In genomic region chr4:125289709-125290108, GRCm38 (mm10) we compare ENCODE assay signal across 23 mouse cellular contexts.
A peak's percentile ranks its signal among the peaks of the same experiment; 100 is the strongest.
DNase-seq lines count a peak whose midpoint lies in the region; ATAC-seq and TF ChIP-seq lines count a peak whose summit lies in the region.
"Had no signal": no experiment of that assay in that cellular context is flagged by ENCODE, and none has a peak within 500 bp of the region (broad histone marks: within the 10 kb centered on the region; RNA-seq: fewer than 3 reads in every experiment).

No protein-coding gene starts in this region.

- H3K9me3 ChIP-seq in midbrain, embryonic 11.5 days (ENCODE audit: control insufficient read depth, low read length) = no peaks in the 10 kb centered on the region
- no peaks in the 10 kb centered on the region for H3K9me3 ChIP-seq in midbrain, embryonic 10.5 days (replicated peaks)
- H3K9me3 ChIP-seq in midbrain, embryonic 13.5 days = peaks cover 3% of the 10 kb centered on the region; the same call in 1 of the 2 replicates
- no peaks in the 10 kb centered on the region for H3K9me3 ChIP-seq in stomach, postnatal 0 days (ENCODE audit: control insufficient read depth, low read length)
- H3K9me3 ChIP-seq: midbrain, embryonic 12.5 days; stomach, embryonic 15.5 days had no signal

- no peak for ATAC-seq in midbrain, embryonic 11.5 days (ENCODE audit: low FRiP score)
- no peak for ATAC-seq in midbrain, embryonic 13.5 days
- ATAC-seq in stomach, postnatal 0 days (ENCODE audit: low FRiP score, low TSS enrichment) = no peak
- ATAC-seq: inflammation-experienced regulatory T-cells, adult 6 months had no signal

- H3K4me1 ChIP-seq in midbrain, embryonic 11.5 days (ENCODE audit: control insufficient read depth, insufficient read depth, low read length) = no peaks in the 10 kb centered on the region
- peaks cover 13% of the 10 kb centered on the region for H3K4me1 ChIP-seq in midbrain, embryonic 10.5 days
- H3K4me1 ChIP-seq in midbrain, embryonic 13.5 days (replicated peaks) = peaks cover 20% of the 10 kb centered on the region
- H3K4me1 ChIP-seq in stomach, postnatal 0 days (replicated peaks; ENCODE audit: control insufficient read depth, insufficient read depth) = no peaks in the 10 kb centered on the region
- H3K4me1 ChIP-seq in cerebellum, adult 2 months (ENCODE audit: control insufficient read depth, insufficient read depth, low read length) = no peaks in the 10 kb centered on the region
- H3K4me1 ChIP-seq: stomach, embryonic 15.5 days had no signal

- peak; percentile 80 for DNase-seq in midbrain, embryonic 11.5 days (ENCODE audit: low spot score, missing footprints)
- DNase-seq in midbrain, embryonic 10.5 days (ENCODE audit: low spot score) = no peak
- DNase-seq in brain, embryonic 14.5 days (ENCODE audit: low read depth) = no peak
- DNase-seq in stomach, postnatal 0 days (ENCODE audit: low spot score) = no peak
- DNase-seq in cerebellum, postnatal 4 days (ENCODE audit: low spot score in 2 of 2) = no peak
- no peak for DNase-seq in cerebellum, adult 2 months
- DNase-seq: adrenal gland, adult 2 months; cerebellum, adult 11 months; cerebellum, postnatal 36 days; gastrocnemius, postnatal 36 days; kidney, adult 8-10 months; kidney, postnatal 4 days; liver; lung, adult 2 months; lung, postnatal 4 days; spleen, adult 18-20 months had no signal

- TF ChIP-seq POLR2A in brain, embryonic 14.5 days (IDR thresholded peaks at IDR 0.05; ENCODE audit: borderline replicate concordance, extremely low read depth, insufficient read depth, insufficient read length, poor library complexity, severe bottlenecking) = no peak
- no peak for TF ChIP-seq POLR2A in cerebellum, adult 2 months (IDR thresholded peaks at IDR 0.05; ENCODE audit: borderline replicate concordance, insufficient read depth, low read length)

- TF ChIP-seq EP300 in stomach, postnatal 0 days (optimal IDR thresholded peaks at IDR 0.05) = no peak

- H3K36me3 ChIP-seq in midbrain, embryonic 11.5 days (ENCODE audit: control insufficient read depth, insufficient read depth, low read length) = no peaks in the 10 kb centered on the region
- H3K36me3 ChIP-seq in midbrain, embryonic 10.5 days = no peaks in the 10 kb centered on the region
- no peaks in the 10 kb centered on the region for H3K36me3 ChIP-seq in midbrain, embryonic 13.5 days
- no peaks in the 10 kb centered on the region for H3K36me3 ChIP-seq in stomach, postnatal 0 days (ENCODE audit: control insufficient read depth, insufficient read depth, low read length)
- H3K36me3 ChIP-seq: embryonic facial prominence, embryonic 10.5 days; midbrain, embryonic 12.5 days; stomach, embryonic 15.5 days had no signal

- H3K4me2 ChIP-seq in midbrain, embryonic 11.5 days = no peak overlapping the region
- H3K4me2 ChIP-seq in midbrain, embryonic 13.5 days (replicated peaks) = no peak overlapping the region
- no peak overlapping the region for H3K4me2 ChIP-seq in stomach, postnatal 0 days (replicated peaks; ENCODE audit: low read depth)
- H3K4me2 ChIP-seq: heart, embryonic 11.5 days; midbrain, embryonic 12.5 days; stomach, embryonic 15.5 days had no signal

- no peak overlapping the region for H3K4me3 ChIP-seq in midbrain, embryonic 11.5 days (ENCODE audit: low read depth, low read length)
- H3K4me3 ChIP-seq in midbrain, embryonic 10.5 days = no peak overlapping the region
- no peak overlapping the region for H3K4me3 ChIP-seq in midbrain, embryonic 13.5 days (replicated peaks)
- H3K4me3 ChIP-seq in stomach, postnatal 0 days (ENCODE audit: low read depth, low read length) = no peak overlapping the region
- no peak overlapping the region for H3K4me3 ChIP-seq in cerebellum, adult 2 months (replicated peaks; ENCODE audit: insufficient read depth, low read depth, low read length)
- H3K4me3 ChIP-seq: embryonic facial prominence, embryonic 10.5 days; erythroblast, embryonic 14.5 days; midbrain, embryonic 12.5 days; stomach, embryonic 15.5 days had no signal

- no peak overlapping the region for H3K27ac ChIP-seq in midbrain, embryonic 11.5 days (ENCODE audit: low read depth, low read length)
- no peak overlapping the region for H3K27ac ChIP-seq in midbrain, embryonic 10.5 days (replicated peaks)
- H3K27ac ChIP-seq in midbrain, embryonic 13.5 days = peak overlapping the region; percentile 35
- no peak overlapping the region for H3K27ac ChIP-seq in stomach, postnatal 0 days (replicated peaks)
- no peak overlapping the region for H3K27ac ChIP-seq in cerebellum, adult 2 months (ENCODE audit: insufficient read depth, low read length)
- H3K27ac ChIP-seq: embryonic facial prominence, embryonic 10.5 days; midbrain, embryonic 12.5 days; stomach, embryonic 15.5 days had no signal

- H3K9ac ChIP-seq in midbrain, embryonic 11.5 days (ENCODE audit: low read length) = no peak overlapping the region
- no peak overlapping the region for H3K9ac ChIP-seq in midbrain, embryonic 13.5 days (replicated peaks)
- no peak overlapping the region for H3K9ac ChIP-seq in stomach, postnatal 0 days (ENCODE audit: low read length)
- H3K9ac ChIP-seq: midbrain, embryonic 12.5 days; stomach, embryonic 15.5 days had no signal

- 11% methylated on average over 1 of the region's 1 CpGs for WGBS in midbrain, embryonic 11.5 days
- 8% methylated on average over 1 of the region's 1 CpGs for WGBS in midbrain, embryonic 10.5 days
- 17% methylated on average over 1 of the region's 1 CpGs for WGBS in midbrain, embryonic 13.5 days
- WGBS in stomach, postnatal 0 days = 6% methylated on average over 1 of the region's 1 CpGs
- 8% methylated on average over 1 of the region's 1 CpGs for WGBS in cerebellum, adult 2 months

- peak; percentile 21; the same call in 1 of the 2 replicates for TF ChIP-seq CTCF in brain, embryonic 14.5 days (IDR thresholded peaks at IDR 0.05; ENCODE audit: borderline replicate concordance, extremely low read depth, insufficient read depth, insufficient read length)
- peak; percentile 9; the same call in 1 of the 2 replicates for TF ChIP-seq CTCF in stomach, postnatal 0 days (IDR thresholded peaks at IDR 0.05; ENCODE audit: low read depth)
- TF ChIP-seq CTCF in cerebellum, adult 2 months (IDR thresholded peaks at IDR 0.05; ENCODE audit: borderline replicate concordance, insufficient read depth, low read depth, low read length) = no peak

- H3K27me3 ChIP-seq in midbrain, embryonic 11.5 days (ENCODE audit: control insufficient read depth, insufficient read depth, low read length) = no peaks in the 10 kb centered on the region
- 0 out of 2 replicates have a peak, but pooled peaks cover 8% of the 10 kb centered on the region for H3K27me3 ChIP-seq in midbrain, embryonic 10.5 days (ENCODE audit: low read depth, poor library complexity, severe bottlenecking)
- peaks cover 9% of the 10 kb centered on the region; the same call in 1 of the 2 replicates for H3K27me3 ChIP-seq in midbrain, embryonic 13.5 days
- H3K27me3 ChIP-seq in stomach, postnatal 0 days (ENCODE audit: control insufficient read depth, insufficient read depth, low read length) = no peaks in the 10 kb centered on the region
- no peaks in the 10 kb centered on the region for H3K27me3 ChIP-seq in cerebellum, adult 2 months (ENCODE audit: control insufficient read depth, insufficient read depth, low read length)
- H3K27me3 ChIP-seq: stomach, embryonic 15.5 days had no signal
